8 mouse cellular contexts compared by ENCODE assay signal in genomic region chr1:39367045-39367444, GRCm38 (mm10). TPM values are rescaled to one million over a fixed set of nuclear protein-coding genes. Genes with fewer than 3 reads are reported as not detected.
DNase-seq lines count a peak whose midpoint lies in the region; ATAC-seq and TF ChIP-seq lines count a peak whose summit lies in the region.

No protein-coding gene starts in this region.

- ATAC-seq in neural tube, embryonic 14.5 days (ENCODE audit: low read depth): peak; percentile 18; the same call in 1 of the 2 replicates
- ATAC-seq in granulocyte monocyte progenitor cell, adult 5-6 weeks (replicated peaks; ENCODE audit: poor library complexity, severe bottlenecking): no peak

- peak overlapping the region; percentile 83 for H3K4me3 ChIP-seq in lung, adult 2 months (replicated peaks; ENCODE audit: extremely low read depth, low read depth, low read length)
- H3K4me3 ChIP-seq in forebrain, embryonic 10.5 days: peak overlapping the region; percentile 95
- H3K4me3 ChIP-seq in limb, embryonic 10.5 days: peak overlapping the region; percentile 92
- H3K4me3 ChIP-seq in neural tube, embryonic 14.5 days (ENCODE audit: low read depth, low read length): peak overlapping the region; percentile 81

- no peak for TF ChIP-seq CTCF in lung, adult 2 months (IDR thresholded peaks at IDR 0.05; ENCODE audit: insufficient read depth, low read length)

- peak overlapping the region; percentile 76 for H3K9ac ChIP-seq in neural tube, embryonic 14.5 days (replicated peaks; ENCODE audit: low read depth, low read length)

- H3K4me2 ChIP-seq in neural tube, embryonic 14.5 days (ENCODE audit: low read depth, low read length): peak overlapping the region; percentile 70

- peak; percentile 20 for DNase-seq in lung, adult 2 months
- no peak for DNase-seq in lung, postnatal 14 days
- no peak for DNase-seq in forebrain, embryonic 10.5 days (ENCODE audit: extremely low spot score, low spot score)
- no peak for DNase-seq in limb, embryonic 10.5 days (ENCODE audit: low spot score)
- DNase-seq in frontal cortex, postnatal 14 days (ENCODE audit: low spot score in 2 of 2): no peak
- no peak for DNase-seq in testis, postnatal 10 days (ENCODE audit: low spot score)

- no peaks in the 10 kb centered on the region for H3K9me3 ChIP-seq in forebrain, embryonic 10.5 days
- no peaks in the 10 kb centered on the region for H3K9me3 ChIP-seq in limb, embryonic 10.5 days (replicated peaks)
- H3K9me3 ChIP-seq in neural tube, embryonic 14.5 days (ENCODE audit: control insufficient read depth, low read length): no peaks in the 10 kb centered on the region

- H3K27ac ChIP-seq in forebrain, embryonic 10.5 days: peak overlapping the region; percentile 95
- peak overlapping the region; percentile 95 for H3K27ac ChIP-seq in limb, embryonic 10.5 days
- peak overlapping the region; percentile 75 for H3K27ac ChIP-seq in neural tube, embryonic 14.5 days (ENCODE audit: low read depth, low read length)

- WGBS in lung, adult 2 months: 26% methylated on average over 6 of the region's 6 CpGs
- 28% methylated on average over 6 of the region's 6 CpGs for WGBS in forebrain, embryonic 10.5 days
- 26% methylated on average over 6 of the region's 6 CpGs for WGBS in limb, embryonic 10.5 days
- 28% methylated on average over 6 of the region's 6 CpGs for WGBS in neural tube, embryonic 14.5 days

- peaks cover 9% of the 10 kb centered on the region; the same call in 1 of the 2 replicates for H3K4me1 ChIP-seq in lung, adult 2 months (ENCODE audit: control insufficient read depth, insufficient read depth, low read length)
- peaks cover 28% of the 10 kb centered on the region for H3K4me1 ChIP-seq in forebrain, embryonic 10.5 days
- peaks cover 18% of the 10 kb centered on the region for H3K4me1 ChIP-seq in limb, embryonic 10.5 days
- H3K4me1 ChIP-seq in neural tube, embryonic 14.5 days (ENCODE audit: control insufficient read depth, insufficient read depth, low read length): peaks cover 15% of the 10 kb centered on the region; the same call in 1 of the 2 replicates

- peaks cover 35% of the 10 kb centered on the region for H3K36me3 ChIP-seq in forebrain, embryonic 10.5 days (replicated peaks)
- peaks cover 33% of the 10 kb centered on the region for H3K36me3 ChIP-seq in limb, embryonic 10.5 days
- H3K36me3 ChIP-seq in neural tube, embryonic 14.5 days (ENCODE audit: control insufficient read depth, insufficient read depth, low read length): peaks cover 20% of the 10 kb centered on the region

- no peak for TF ChIP-seq POLR2A in lung, adult 2 months (IDR thresholded peaks at IDR 0.05; ENCODE audit: borderline replicate concordance, extremely low read depth, low read depth, low read length)

- H3K27me3 ChIP-seq in forebrain, embryonic 10.5 days (ENCODE audit: poor library complexity, severe bottlenecking): 0 out of 2 replicates have a peak, but pooled peaks cover 6% of the 10 kb centered on the region
- H3K27me3 ChIP-seq in limb, embryonic 10.5 days (ENCODE audit: low read depth, poor library complexity, severe bottlenecking): no peaks in the 10 kb centered on the region
- no peaks in the 10 kb centered on the region for H3K27me3 ChIP-seq in neural tube, embryonic 14.5 days (ENCODE audit: control insufficient read depth, insufficient read depth, low read length)

RNA-seq across cellular contexts. Expression of gene Rpl31, which starts 0.6 kb away (rescaled TPM):
- 157 and 201 TPM in 2 replicates for polyA plus RNA-seq in lung, adult 2 months (2012; rRNA removed)
- polyA plus RNA-seq in forebrain, embryonic 10.5 days (2016; fragmentation: Nextera tagmentation; extraction: Ambion mirVana): 491 and 499 TPM in 2 replicates
- 467 and 570 TPM in 2 replicates for polyA plus RNA-seq in limb, embryonic 10.5 days (2016; fragmentation: Nextera tagmentation; extraction: Ambion mirVana)
- 385 TPM in 2 replicates for polyA plus RNA-seq in neural tube, embryonic 14.5 days (2014; fragmentation: Nextera tagmentation; extraction: Ambion mirVana)
- total RNA-seq in granulocyte monocyte progenitor cell, adult 5-6 weeks (2014; fragmentation: Nextera tagmentation): 2,377 and 2,618 TPM in 2 replicates
- 283 and 432 TPM in 2 replicates for total RNA-seq in granulocyte monocyte progenitor cell, adult 5-6 weeks (2017)
